Mouse (Mus musculus): ENCODE measurements around the gene Mettl17. TPM values are rescaled to one million over a fixed set of nuclear protein-coding genes. Genes with fewer than 3 reads are reported as not detected.
A peak's percentile ranks its signal among the peaks of the same experiment; 100 is the strongest.

Gene Mettl17
- polyA plus RNA-seq, 1 experiment from 2014 or later = 46.2 TPM

GRCm38 (mm10) chr14:51929309-51929943 lies 44.8 kb downstream of the Mettl17 start:
- no peak for DNase-seq (ENCODE audit: low spot score)

GRCm38 (mm10) chr14:51929968-51930367 lies 45.3 kb downstream of the Mettl17 start:
- 62% methylated on average over 9 of the region's 9 CpGs for WGBS
- no peak for ATAC-seq (ENCODE audit: insufficient number of reproducible peaks, low FRiP score, low TSS enrichment, low read depth)

More at GRCm38 (mm10) chr14:51929309-51929943, 44.8 kb downstream of the Mettl17 start:
- Histone ChIP-seq H3K36me3 (ENCODE audit: control insufficient read depth, insufficient read depth, low read length) (no peaks in the 10 kb centered on the region), H3K27me3 (ENCODE audit: control insufficient read depth, insufficient read depth, low read length) (no peaks in the 10 kb centered on the region), H3K27ac (replicated peaks; ENCODE audit: low read depth, low read length) (no peak overlapping the region), H3K4me1 (ENCODE audit: control insufficient read depth, insufficient read depth, low read length) (no peaks in the 10 kb centered on the region), H3K4me2 (ENCODE audit: low read depth, severe bottlenecking) (no peak overlapping the region), H3K4me3 (ENCODE audit: low read depth, low read length) (no peak overlapping the region), H3K9ac (ENCODE audit: low read length) (no peak overlapping the region), H3K9me3 (ENCODE audit: control insufficient read depth, low read length) (no peaks in the 10 kb centered on the region; the same call in 1 of the 2 replicates)
- no peak for ATAC-seq (ENCODE audit: insufficient number of reproducible peaks, low FRiP score, low TSS enrichment, low read depth)
- WGBS = 84% methylated on average over 8 of the region's 8 CpGs

GRCm38 (mm10) chr14:51930824-51931223 lies 46.2 kb downstream of the Mettl17 start:
- no peak overlapping the region for H3K4me2 ChIP-seq (ENCODE audit: low read depth, severe bottlenecking)
- no peaks in the 10 kb centered on the region for H3K27me3 ChIP-seq (ENCODE audit: control insufficient read depth, insufficient read depth, low read length)
- no peak overlapping the region for H3K4me3 ChIP-seq (ENCODE audit: low read depth, low read length)
- ATAC-seq (ENCODE audit: insufficient number of reproducible peaks, low FRiP score, low TSS enrichment, low read depth) (0 out of 2 replicates have a peak, but pooled peaks have one; percentile 31), DNase-seq (ENCODE audit: low spot score) (peak; percentile 69)
- no peaks in the 10 kb centered on the region; the same call in 1 of the 2 replicates for H3K9me3 ChIP-seq (ENCODE audit: control insufficient read depth, low read length)
- WGBS = 36% methylated on average over 5 of the region's 5 CpGs
- H3K36me3 ChIP-seq (ENCODE audit: control insufficient read depth, insufficient read depth, low read length) = no peaks in the 10 kb centered on the region
- H3K27ac ChIP-seq (replicated peaks; ENCODE audit: low read depth, low read length) = no peak overlapping the region
- no peaks in the 10 kb centered on the region for H3K4me1 ChIP-seq (ENCODE audit: control insufficient read depth, insufficient read depth, low read length)
- no peak overlapping the region for H3K9ac ChIP-seq (ENCODE audit: low read length)

More at GRCm38 (mm10) chr14:51929968-51930367, 45.3 kb downstream of the Mettl17 start:
- H3K4me1 ChIP-seq (ENCODE audit: control insufficient read depth, insufficient read depth, low read length) = no peaks in the 10 kb centered on the region
- no peak overlapping the region for H3K27ac ChIP-seq (replicated peaks; ENCODE audit: low read depth, low read length)
- H3K27me3 ChIP-seq (ENCODE audit: control insufficient read depth, insufficient read depth, low read length) = no peaks in the 10 kb centered on the region
- H3K9ac ChIP-seq (ENCODE audit: low read length) = no peak overlapping the region
- H3K4me3 ChIP-seq (ENCODE audit: low read depth, low read length) = no peak overlapping the region
- H3K9me3 ChIP-seq (ENCODE audit: control insufficient read depth, low read length) = no peaks in the 10 kb centered on the region; the same call in 1 of the 2 replicates
- no peaks in the 10 kb centered on the region for H3K36me3 ChIP-seq (ENCODE audit: control insufficient read depth, insufficient read depth, low read length)
- DNase-seq (ENCODE audit: low spot score) = no peak
- H3K4me2 ChIP-seq (ENCODE audit: low read depth, severe bottlenecking) = no peak overlapping the region

- DNase-seq (ENCODE audit: low spot score) (no peak), ATAC-seq (ENCODE audit: insufficient number of reproducible peaks, low FRiP score, low TSS enrichment, low read depth) (no peak)
- Histone ChIP-seq H3K4me2 (ENCODE audit: low read depth, severe bottlenecking) (no peak overlapping the region), H3K4me1 (ENCODE audit: control insufficient read depth, insufficient read depth, low read length) (no peaks in the 10 kb centered on the region), H3K36me3 (ENCODE audit: control insufficient read depth, insufficient read depth, low read length) (no peaks in the 10 kb centered on the region), H3K9ac (ENCODE audit: low read length) (no peak overlapping the region), H3K4me3 (ENCODE audit: low read depth, low read length) (no peak overlapping the region), H3K27me3 (ENCODE audit: control insufficient read depth, insufficient read depth, low read length) (no peaks in the 10 kb centered on the region), H3K27ac (replicated peaks; ENCODE audit: low read depth, low read length) (no peak overlapping the region), H3K9me3 (ENCODE audit: control insufficient read depth, low read length) (no peaks in the 10 kb centered on the region; the same call in 1 of the 2 replicates)
- 69% methylated on average over 10 of the region's 10 CpGs for WGBS
These were observed 47.7 kb downstream of the Mettl17 start for GRCm38 (mm10) chr14:51932092-51933020.

- Histone ChIP-seq H3K4me1 (ENCODE audit: control insufficient read depth, insufficient read depth, low read length) (no peaks in the 10 kb centered on the region), H3K36me3 (ENCODE audit: control insufficient read depth, insufficient read depth, low read length) (no peaks in the 10 kb centered on the region), H3K4me3 (ENCODE audit: low read depth, low read length) (no peak overlapping the region), H3K9me3 (ENCODE audit: control insufficient read depth, low read length) (no peaks in the 10 kb centered on the region; the same call in 1 of the 2 replicates), H3K4me2 (ENCODE audit: low read depth, severe bottlenecking) (no peak overlapping the region), H3K27ac (replicated peaks; ENCODE audit: low read depth, low read length) (no peak overlapping the region), H3K9ac (ENCODE audit: low read length) (no peak overlapping the region), H3K27me3 (ENCODE audit: control insufficient read depth, insufficient read depth, low read length) (no peaks in the 10 kb centered on the region)
- WGBS = 84% methylated on average over 9 of the region's 9 CpGs
- ATAC-seq (ENCODE audit: insufficient number of reproducible peaks, low FRiP score, low TSS enrichment, low read depth) (no peak), DNase-seq (ENCODE audit: low spot score) (no peak)
These were observed 54.4 kb downstream of the Mettl17 start for GRCm38 (mm10) chr14:51939005-51939404.

GRCm38 (mm10) chr14:51940944-51941560 lies 56.4 kb downstream of the Mettl17 start:
- Histone ChIP-seq H3K9me3 (ENCODE audit: control insufficient read depth, low read length) (no peaks in the 10 kb centered on the region), H3K36me3 (ENCODE audit: control insufficient read depth, insufficient read depth, low read length) (no peaks in the 10 kb centered on the region), H3K4me3 (ENCODE audit: low read depth, low read length) (no peak overlapping the region), H3K4me2 (ENCODE audit: low read depth, severe bottlenecking) (no peak overlapping the region), H3K9ac (ENCODE audit: low read length) (no peak overlapping the region), H3K4me1 (ENCODE audit: control insufficient read depth, insufficient read depth, low read length) (no peaks in the 10 kb centered on the region), H3K27ac (replicated peaks; ENCODE audit: low read depth, low read length) (no peak overlapping the region), H3K27me3 (ENCODE audit: control insufficient read depth, insufficient read depth, low read length) (no peaks in the 10 kb centered on the region)
- DNase-seq (ENCODE audit: low spot score) (peak; percentile 57), ATAC-seq (ENCODE audit: insufficient number of reproducible peaks, low FRiP score, low TSS enrichment, low read depth) (0 out of 2 replicates have a peak, but pooled peaks have one; percentile 44)
- 31% methylated on average over 8 of the region's 8 CpGs for WGBS

- WGBS = 76% methylated on average over 9 of the region's 9 CpGs
- Histone ChIP-seq H3K9me3 (ENCODE audit: control insufficient read depth, low read length) (no peaks in the 10 kb centered on the region), H3K36me3 (ENCODE audit: control insufficient read depth, insufficient read depth, low read length) (no peaks in the 10 kb centered on the region), H3K27ac (replicated peaks; ENCODE audit: low read depth, low read length) (no peak overlapping the region), H3K27me3 (ENCODE audit: control insufficient read depth, insufficient read depth, low read length) (no peaks in the 10 kb centered on the region), H3K4me2 (ENCODE audit: low read depth, severe bottlenecking) (no peak overlapping the region), H3K4me3 (ENCODE audit: low read depth, low read length) (no peak overlapping the region), H3K4me1 (ENCODE audit: control insufficient read depth, insufficient read depth, low read length) (no peaks in the 10 kb centered on the region), H3K9ac (ENCODE audit: low read length) (no peak overlapping the region)
- no peak for DNase-seq (ENCODE audit: low spot score)
- no peak for ATAC-seq (ENCODE audit: insufficient number of reproducible peaks, low FRiP score, low TSS enrichment, low read depth)
These were observed 56.9 kb downstream of the Mettl17 start for GRCm38 (mm10) chr14:51941577-51941976.

- no peak overlapping the region for H3K9ac ChIP-seq (ENCODE audit: low read length)
- no peak for DNase-seq (ENCODE audit: low spot score)
- no peaks in the 10 kb centered on the region for H3K36me3 ChIP-seq (ENCODE audit: control insufficient read depth, insufficient read depth, low read length)
- H3K4me3 ChIP-seq (ENCODE audit: low read depth, low read length) = no peak overlapping the region
- H3K4me2 ChIP-seq (ENCODE audit: low read depth, severe bottlenecking) = no peak overlapping the region
- H3K27me3 ChIP-seq (ENCODE audit: control insufficient read depth, insufficient read depth, low read length) = no peaks in the 10 kb centered on the region
- H3K9me3 ChIP-seq (ENCODE audit: control insufficient read depth, low read length) = no peaks in the 10 kb centered on the region
- no peaks in the 10 kb centered on the region for H3K4me1 ChIP-seq (ENCODE audit: control insufficient read depth, insufficient read depth, low read length)
- H3K27ac ChIP-seq (replicated peaks; ENCODE audit: low read depth, low read length) = no peak overlapping the region
- WGBS = 65% methylated on average over 7 of the region's 7 CpGs
- ATAC-seq (ENCODE audit: insufficient number of reproducible peaks, low FRiP score, low TSS enrichment, low read depth) = no peak
These were observed 57.6 kb downstream of the Mettl17 start for GRCm38 (mm10) chr14:51942236-51942635.
